8 mouse cellular contexts compared by ENCODE assay signal in genomic region chr13:51313129-51313850, GRCm38 (mm10).
DNase-seq lines count a peak whose midpoint lies in the region; ATAC-seq and TF ChIP-seq lines count a peak whose summit lies in the region.

No protein-coding gene starts in this region.

- no peaks in the 10 kb centered on the region for H3K9me3 ChIP-seq in limb, embryonic 14.5 days (ENCODE audit: control insufficient read depth, low read length)
- no peaks in the 10 kb centered on the region for H3K9me3 ChIP-seq in stomach, embryonic 16.5 days (replicated peaks; ENCODE audit: control insufficient read depth, low read length)

- H3K9ac ChIP-seq in limb, embryonic 14.5 days (ENCODE audit: low read depth, low read length, severe bottlenecking), result no peak overlapping the region
- no peak overlapping the region for H3K9ac ChIP-seq in stomach, embryonic 16.5 days (ENCODE audit: low read length)

- no peak for ATAC-seq in limb, embryonic 14.5 days (ENCODE audit: low FRiP score, low read depth)
- ATAC-seq in stomach, embryonic 16.5 days (ENCODE audit: insufficient read depth, low FRiP score), result peak; percentile 59

- no peak overlapping the region for H3K4me2 ChIP-seq in limb, embryonic 14.5 days (replicated peaks; ENCODE audit: low read depth, low read length, severe bottlenecking)
- no peak overlapping the region for H3K4me2 ChIP-seq in stomach, embryonic 16.5 days (ENCODE audit: low read depth, low read length)

- H3K27me3 ChIP-seq in limb, embryonic 14.5 days (ENCODE audit: control insufficient read depth, insufficient read depth, low read length), result no peaks in the 10 kb centered on the region
- H3K27me3 ChIP-seq in stomach, embryonic 16.5 days (ENCODE audit: control insufficient read depth, insufficient read depth, low read length), result no peaks in the 10 kb centered on the region

- 49% methylated on average over 5 of the region's 5 CpGs for WGBS in limb, embryonic 14.5 days
- 54% methylated on average over 5 of the region's 5 CpGs for WGBS in stomach, embryonic 16.5 days

- peak overlapping the region; percentile 91 for H3K27ac ChIP-seq in limb, embryonic 14.5 days (replicated peaks; ENCODE audit: low read depth, low read length)
- peak overlapping the region; percentile 70 for H3K27ac ChIP-seq in stomach, embryonic 16.5 days (ENCODE audit: low read length)

- peaks cover 42% of the 10 kb centered on the region for H3K4me1 ChIP-seq in limb, embryonic 14.5 days (ENCODE audit: control insufficient read depth, insufficient read depth, low read length)
- peaks cover 40% of the 10 kb centered on the region for H3K4me1 ChIP-seq in stomach, embryonic 16.5 days (ENCODE audit: control insufficient read depth, insufficient read depth, low read length)

- no peak overlapping the region for H3K4me3 ChIP-seq in limb, embryonic 14.5 days (replicated peaks; ENCODE audit: low read length)
- no peak overlapping the region for H3K4me3 ChIP-seq in stomach, embryonic 16.5 days (replicated peaks; ENCODE audit: low read length)

- no peaks in the 10 kb centered on the region for H3K36me3 ChIP-seq in limb, embryonic 14.5 days (ENCODE audit: control insufficient read depth, insufficient read depth, low read length)
- no peaks in the 10 kb centered on the region for H3K36me3 ChIP-seq in stomach, embryonic 16.5 days (ENCODE audit: control insufficient read depth, insufficient read depth, low read length)

- no peak for TF ChIP-seq POLR2A in limb, embryonic 14.5 days (IDR thresholded peaks at IDR 0.05; ENCODE audit: borderline replicate concordance, extremely low read depth, insufficient read depth, insufficient read length)

- intact Hi-C loops in heart, postnatal 10 days (cut with DNase I), result no loop called here

- peak; percentile 31 for DNase-seq in urinary bladder, postnatal 14 days (ENCODE audit: low spot score)
- no peak for DNase-seq in urinary bladder, postnatal 4 days (ENCODE audit: low spot score in 2 of 2)
- DNase-seq in heart, postnatal 10 days, result peak; percentile 63 to 69
- DNase-seq in limb, embryonic 14.5 days (ENCODE audit: low spot score), result no peak
- no peak for DNase-seq in thymus, postnatal 36 days
- no peak for DNase-seq in adrenal gland, postnatal 4 days (ENCODE audit: low spot score in 2 of 2)
- no peak for DNase-seq in cerebellum, postnatal 36 days

Comparison
In these comparisons a context has a peak if more than half of its experiments do, and no peak if none do; other contexts are left out.
1. DNase-seq: peak in urinary bladder, postnatal 14 days (single experiment) and heart, postnatal 10 days (2 of 2); none in urinary bladder, postnatal 4 days (0 of 2), limb, embryonic 14.5 days (single experiment), thymus, postnatal 36 days (0 of 2), adrenal gland, postnatal 4 days (0 of 2) and cerebellum, postnatal 36 days (0 of 2).